Mouse (Mus musculus): ENCODE results near the gene Eci2. TPM values are rescaled to one million over a fixed set of nuclear protein-coding genes. Genes with fewer than 3 reads are reported as not detected.

Gene Eci2
- polyA plus RNA-seq (2016; fragmentation: Nextera tagmentation; extraction: Ambion mirVana): 116 and 118 TPM in 2 replicates

DNA sequence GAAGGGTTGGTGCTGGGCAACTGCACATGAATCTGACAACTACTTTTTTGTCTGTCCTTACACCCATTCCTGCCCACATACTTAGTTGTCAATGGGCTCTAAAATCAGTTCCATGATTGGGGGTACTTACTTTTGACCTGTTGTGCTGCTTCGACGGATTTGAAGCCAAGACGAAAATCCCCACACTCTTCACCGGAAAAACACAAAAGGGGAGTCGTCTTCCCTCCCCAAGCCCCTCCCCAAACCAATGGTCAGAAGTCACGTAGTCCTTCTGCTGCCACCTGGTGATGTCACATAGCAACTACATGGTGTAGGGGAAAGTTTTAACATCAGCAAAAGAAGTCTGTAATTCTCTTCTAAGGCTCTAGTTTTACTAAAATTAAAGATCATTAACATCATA lies at the start of gene Eci2:
TSS of gene Eci2 (minus strand) at position 218 of the 400 bp plus-strand sequence.
- no peaks in the 10 kb centered on the region for H3K9me3 ChIP-seq
- no peak for ATAC-seq (ENCODE audit: low FRiP score, low read depth)
- H3K4me1 ChIP-seq: no peaks in the 10 kb centered on the region
- no peak within 1 kb of the TSS for H3K9ac ChIP-seq (replicated peaks)
- H3K4me3 ChIP-seq: no peak within 1 kb of the TSS
- H3K36me3 ChIP-seq: no peaks in the 10 kb centered on the region
- WGBS: 4% methylated on average over 6 of the region's 6 CpGs
- H3K27ac ChIP-seq (replicated peaks): no peak within 1 kb of the TSS
- peak within 1 kb of the TSS; percentile 26; the same call in 1 of the 2 replicates for H3K4me2 ChIP-seq (replicated peaks)
- no peaks in the 10 kb centered on the region for H3K27me3 ChIP-seq

- Histone ChIP-seq H3K9ac (replicated peaks) (no peak overlapping the region), H3K4me1 (no peaks in the 10 kb centered on the region), H3K4me2 (replicated peaks) (no peak overlapping the region), H3K36me3 (no peaks in the 10 kb centered on the region), H3K27me3 (no peaks in the 10 kb centered on the region), H3K27ac (replicated peaks) (no peak overlapping the region), H3K4me3 (no peak overlapping the region), H3K9me3 (no peaks in the 10 kb centered on the region)
- 45% methylated on average over 1 of the region's 1 CpGs for WGBS
- ATAC-seq (ENCODE audit: low FRiP score, low read depth): no peak
Observed at GRCm38 (mm10) chr13:35074862-35075261, 48.0 kb upstream of the Eci2 start.

GRCm38 (mm10) chr13:35070485-35071472 lies 43.9 kb upstream of the Eci2 start:
- Histone ChIP-seq H3K4me3 (no peak overlapping the region), H3K36me3 (no peaks in the 10 kb centered on the region), H3K9me3 (no peaks in the 10 kb centered on the region), H3K9ac (replicated peaks) (no peak overlapping the region), H3K4me2 (replicated peaks) (no peak overlapping the region), H3K4me1 (no peaks in the 10 kb centered on the region), H3K27ac (replicated peaks) (0 out of 2 replicates have a peak overlapping the region, but pooled peaks have one; percentile 2), H3K27me3 (no peaks in the 10 kb centered on the region)
- ATAC-seq (ENCODE audit: low FRiP score, low read depth): peak; percentile 49; the same call in 1 of the 2 replicates
- WGBS: 70% methylated on average over 9 of the region's 9 CpGs

GRCm38 (mm10) chr13:35067084-35067483 lies 40.2 kb upstream of the Eci2 start:
- 86% methylated on average over 2 of the region's 2 CpGs for WGBS
- Histone ChIP-seq H3K27ac (replicated peaks) (no peak overlapping the region), H3K9me3 (no peaks in the 10 kb centered on the region), H3K9ac (replicated peaks) (no peak overlapping the region), H3K4me1 (no peaks in the 10 kb centered on the region), H3K4me3 (no peak overlapping the region), H3K36me3 (no peaks in the 10 kb centered on the region), H3K27me3 (no peaks in the 10 kb centered on the region), H3K4me2 (replicated peaks) (no peak overlapping the region)
- no peak for ATAC-seq (ENCODE audit: low FRiP score, low read depth)

DNA sequence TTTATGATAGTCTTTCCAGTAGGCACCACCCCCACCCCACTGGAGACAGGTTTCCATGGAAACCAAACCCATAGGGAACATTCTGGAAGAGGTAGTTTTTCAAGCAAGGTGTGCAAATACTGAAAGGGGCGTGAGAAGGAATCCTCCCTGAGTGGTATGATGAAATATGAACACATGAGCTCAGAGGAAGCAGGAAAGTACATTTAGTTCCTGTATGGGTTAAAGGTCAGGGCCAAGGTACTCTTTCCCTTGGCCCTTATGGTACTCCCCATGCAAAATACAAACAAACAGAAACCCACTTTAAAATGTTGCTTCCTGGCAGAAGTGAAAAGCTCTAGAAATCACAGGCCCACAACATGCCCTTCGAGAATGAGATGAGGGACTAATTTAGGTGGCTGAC lies 39.1 kb upstream of the Eci2 start:
- H3K27me3 ChIP-seq: no peaks in the 10 kb centered on the region
- no peak overlapping the region for H3K4me2 ChIP-seq (replicated peaks)
- H3K4me3 ChIP-seq: no peak overlapping the region
- WGBS: 70% methylated on average over 2 of the region's 2 CpGs
- no peaks in the 10 kb centered on the region for H3K4me1 ChIP-seq
- H3K27ac ChIP-seq (replicated peaks): no peak overlapping the region
- ATAC-seq (ENCODE audit: low FRiP score, low read depth): no peak
- H3K36me3 ChIP-seq: no peaks in the 10 kb centered on the region
- no peak overlapping the region for H3K9ac ChIP-seq (replicated peaks)
- no peaks in the 10 kb centered on the region for H3K9me3 ChIP-seq

GRCm38 (mm10) chr13:35064381-35064780 lies 37.5 kb upstream of the Eci2 start:
- Histone ChIP-seq H3K27me3 (no peaks in the 10 kb centered on the region), H3K9me3 (no peaks in the 10 kb centered on the region), H3K4me3 (no peak overlapping the region), H3K27ac (replicated peaks) (no peak overlapping the region), H3K9ac (replicated peaks) (no peak overlapping the region), H3K4me1 (no peaks in the 10 kb centered on the region), H3K4me2 (replicated peaks) (no peak overlapping the region), H3K36me3 (no peaks in the 10 kb centered on the region)
- WGBS: 59% methylated on average over 4 of the region's 4 CpGs
- no peak for ATAC-seq (ENCODE audit: low FRiP score, low read depth)

DNA sequence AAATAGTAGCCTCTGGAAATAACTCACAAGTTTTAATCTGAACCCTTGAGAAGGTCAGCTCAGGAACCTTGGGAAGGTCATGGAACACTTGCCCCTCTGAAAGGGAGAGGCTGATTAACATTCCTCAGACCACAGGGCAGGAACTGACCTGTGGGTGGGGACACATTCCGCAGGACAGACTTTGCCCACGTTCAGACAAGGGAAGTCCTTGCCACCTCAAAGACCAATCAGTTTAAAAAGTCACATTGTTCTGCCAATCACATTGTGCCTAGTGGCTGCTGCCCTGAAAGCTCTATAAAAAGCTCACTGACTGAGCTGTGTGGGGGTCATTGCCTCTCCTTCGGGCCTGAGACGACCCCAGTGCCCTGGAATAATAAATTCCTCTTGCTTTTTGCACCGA lies 31.2 kb upstream of the Eci2 start:
- no peaks in the 10 kb centered on the region for H3K36me3 ChIP-seq
- no peak overlapping the region for H3K4me2 ChIP-seq (replicated peaks)
- no peaks in the 10 kb centered on the region for H3K27me3 ChIP-seq
- H3K9ac ChIP-seq (replicated peaks): no peak overlapping the region
- no peak overlapping the region for H3K4me3 ChIP-seq
- H3K27ac ChIP-seq (replicated peaks): no peak overlapping the region
- WGBS: 9% methylated on average over 5 of the region's 5 CpGs
- ATAC-seq (ENCODE audit: low FRiP score, low read depth): no peak
- H3K4me1 ChIP-seq: no peaks in the 10 kb centered on the region
- no peaks in the 10 kb centered on the region for H3K9me3 ChIP-seq

GRCm38 (mm10) chr13:35036486-35036885 lies 9.6 kb upstream of the Eci2 start:
- no peak overlapping the region for H3K4me2 ChIP-seq (replicated peaks)
- H3K4me1 ChIP-seq: no peaks in the 10 kb centered on the region
- no peak overlapping the region for H3K4me3 ChIP-seq
- WGBS: 79% methylated on average over 5 of the region's 5 CpGs
- H3K9ac ChIP-seq (replicated peaks): no peak overlapping the region
- no peak overlapping the region for H3K27ac ChIP-seq (replicated peaks)
- no peaks in the 10 kb centered on the region for H3K36me3 ChIP-seq
- H3K27me3 ChIP-seq: no peaks in the 10 kb centered on the region
- no peaks in the 10 kb centered on the region for H3K9me3 ChIP-seq
- ATAC-seq (ENCODE audit: low FRiP score, low read depth): no peak

GRCm38 (mm10) chr13:35035731-35036130 lies 8.8 kb upstream of the Eci2 start:
- H3K27ac ChIP-seq (replicated peaks): no peak overlapping the region
- no peak overlapping the region for H3K9ac ChIP-seq (replicated peaks)
- H3K4me2 ChIP-seq (replicated peaks): no peak overlapping the region
- no peaks in the 10 kb centered on the region for H3K36me3 ChIP-seq
- H3K4me1 ChIP-seq: no peaks in the 10 kb centered on the region
- H3K27me3 ChIP-seq: no peaks in the 10 kb centered on the region
- ATAC-seq (ENCODE audit: low FRiP score, low read depth): no peak
- WGBS: 72% methylated on average over 4 of the region's 4 CpGs
- H3K9me3 ChIP-seq: no peaks in the 10 kb centered on the region
- no peak overlapping the region for H3K4me3 ChIP-seq

- no peak overlapping the region for H3K9ac ChIP-seq (replicated peaks)
- no peak for ATAC-seq (ENCODE audit: low FRiP score, low read depth)
- H3K9me3 ChIP-seq: no peaks in the 10 kb centered on the region
- no peak overlapping the region for H3K4me2 ChIP-seq (replicated peaks)
- H3K36me3 ChIP-seq: no peaks in the 10 kb centered on the region
- no peak overlapping the region for H3K27ac ChIP-seq (replicated peaks)
- no peaks in the 10 kb centered on the region for H3K4me1 ChIP-seq
- no peaks in the 10 kb centered on the region for H3K27me3 ChIP-seq
- no peak overlapping the region for H3K4me3 ChIP-seq
- 89% methylated on average over 4 of the region's 4 CpGs for WGBS
Observed at GRCm38 (mm10) chr13:35033571-35033970, 6.7 kb upstream of the Eci2 start.

DNA sequence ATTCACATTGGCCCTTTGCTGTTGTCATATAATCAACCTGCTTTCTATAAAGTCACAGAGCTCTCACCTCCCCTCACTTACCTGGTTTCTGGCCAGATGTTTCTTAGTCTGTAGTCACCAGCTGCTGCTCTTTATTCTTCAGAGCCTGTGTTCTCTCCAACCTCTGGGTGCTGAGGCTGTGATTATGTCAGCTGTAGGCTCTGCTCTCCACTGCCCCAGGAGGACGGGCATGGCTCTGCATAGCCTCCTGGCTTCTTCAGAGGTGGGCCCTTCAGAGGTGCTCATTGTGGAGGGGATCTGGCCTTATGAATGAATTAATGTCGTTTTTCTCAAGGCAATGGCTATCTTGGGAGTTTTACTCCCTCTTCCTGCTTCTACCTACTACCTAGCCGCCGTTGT lies 4.8 kb upstream of the Eci2 start:
- Histone ChIP-seq H3K4me1 (no peaks in the 10 kb centered on the region), H3K9ac (replicated peaks) (no peak overlapping the region), H3K27me3 (no peaks in the 10 kb centered on the region), H3K4me2 (replicated peaks) (no peak overlapping the region), H3K9me3 (no peaks in the 10 kb centered on the region), H3K36me3 (no peaks in the 10 kb centered on the region), H3K27ac (replicated peaks) (no peak overlapping the region), H3K4me3 (no peak overlapping the region)
- 75% methylated on average over 4 of the region's 4 CpGs for WGBS
- ATAC-seq (ENCODE audit: low FRiP score, low read depth): no peak

DNA sequence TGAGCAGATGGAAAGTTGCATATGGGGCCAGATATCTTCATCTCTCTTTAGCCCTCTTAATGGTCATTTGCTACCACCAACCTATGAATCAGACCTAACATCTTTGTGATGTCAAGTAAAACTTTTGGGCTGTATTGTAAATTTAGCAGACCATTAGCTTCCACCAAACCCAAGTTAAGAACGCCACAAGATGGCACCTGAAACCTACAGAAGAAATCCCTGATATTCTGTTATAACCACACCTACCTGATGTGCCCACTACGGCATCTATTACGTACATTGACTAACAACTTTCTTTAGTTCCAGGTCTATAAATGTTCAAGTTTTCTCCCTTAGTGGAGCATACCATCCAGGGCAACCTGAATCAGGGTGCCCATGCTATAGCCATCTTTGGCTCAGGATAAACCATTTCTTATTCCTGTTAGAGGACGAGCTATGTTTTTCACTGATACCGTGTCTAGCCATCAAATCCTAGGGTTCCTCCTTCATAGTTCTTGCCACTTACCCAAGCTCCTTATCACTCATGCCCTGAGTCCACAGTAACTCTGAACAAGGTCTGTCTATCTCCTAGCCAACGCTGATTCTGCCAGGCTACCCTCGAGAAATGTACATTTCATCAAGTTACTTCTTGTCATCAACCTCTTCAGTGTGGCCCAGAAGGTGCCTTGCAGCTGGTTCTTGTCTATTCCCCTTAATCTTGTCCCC lies 4.2 kb upstream of the Eci2 start:
- ATAC-seq (ENCODE audit: low FRiP score, low read depth): no peak

More for the DNA sequence above, 4.2 kb upstream of the Eci2 start:
- H3K27me3 ChIP-seq: no peaks in the 10 kb centered on the region
- no peaks in the 10 kb centered on the region for H3K36me3 ChIP-seq
- WGBS: 92% methylated on average over 7 of the region's 7 CpGs
- no peak overlapping the region for H3K9ac ChIP-seq (replicated peaks)
- no peaks in the 10 kb centered on the region for H3K9me3 ChIP-seq
- H3K4me1 ChIP-seq: no peaks in the 10 kb centered on the region
- H3K27ac ChIP-seq (replicated peaks): no peak overlapping the region
- no peak overlapping the region for H3K4me2 ChIP-seq (replicated peaks)
- no peak overlapping the region for H3K4me3 ChIP-seq

Data from midbrain, embryonic 12.5 days (tissue).